Mouse (Mus musculus) neural tube, embryonic 10.5 days (tissue): ENCODE results near the gene Raver1.
"Not testable (repeated sequence)": the region's sequence is repeated elsewhere in the genome, so short reads cannot be mapped to it uniquely, and the experiment has no call there.

Experiments
- DNase-seq: peaks from one replicate; pipeline ENCODE4 v3.0.0-alpha.2; 2017; ENCODE audit warnings: low spot score; ENCODE audit errors: extremely low spot score

Gene Raver1

GRCm38 (mm10) chr9:21105760-21106564, 14.2 kb upstream of the Raver1 start:
- DNase-seq = no peak

GRCm38 (mm10) chr9:21104814-21105213, 13.0 kb upstream of the Raver1 start:
- no peak for DNase-seq

- DNase-seq = no peak
These were observed 10.3 kb upstream of the Raver1 start for GRCm38 (mm10) chr9:21102076-21102475.

GRCm38 (mm10) chr9:21100447-21101161, 8.8 kb upstream of the Raver1 start:
- no peak for DNase-seq

- DNase-seq = no peak
These were observed 6.0 kb upstream of the Raver1 start for GRCm38 (mm10) chr9:21097793-21098192.

GRCm38 (mm10) chr9:21095958-21096357, 4.2 kb upstream of the Raver1 start:
- no peak for DNase-seq

- DNase-seq = no peak
These were observed 1.6 kb upstream of the Raver1 start for GRCm38 (mm10) chr9:21093423-21093822.

GRCm38 (mm10) chr9:21090972-21091706, 669 bp downstream of the Raver1 start:
- DNase-seq = no peak

- no peak for DNase-seq
These were observed 1.3 kb downstream of the Raver1 start for GRCm38 (mm10) chr9:21090537-21090936.

GRCm38 (mm10) chr9:21083324-21083723, 8.5 kb downstream of the Raver1 start:
- DNase-seq = no peak

- DNase-seq = no peak
These were observed 10.7 kb downstream of the Raver1 start for GRCm38 (mm10) chr9:21081127-21081526.

- DNase-seq = no peak
These were observed 16.2 kb downstream of the Raver1 start for GRCm38 (mm10) chr9:21075625-21076024.

- DNase-seq = no peak
These were observed 17.6 kb downstream of the Raver1 start for GRCm38 (mm10) chr9:21074173-21074572.

- DNase-seq = peak; percentile 90
These were observed 18.6 kb downstream of the Raver1 start, which contains the start of the genes Gm49373 and Fdx1l for GRCm38 (mm10) chr9:21073044-21073840. Gene Gm49373 (minus strand): TSS chr9:21073096. Gene Fdx1l (minus strand): TSS chr9:21073614.

GRCm38 (mm10) chr9:21072641-21073040, 19.2 kb downstream of the Raver1 start:
- no peak for DNase-seq

GRCm38 (mm10) chr9:21067006-21067684, 24.7 kb downstream of the Raver1 start, which contains the start of gene Zglp1:
Gene Zglp1 (minus strand): TSS chr9:21067093.
- no peak for DNase-seq

GRCm38 (mm10) chr9:21062928-21063327, 28.9 kb downstream of the Raver1 start:
- no peak for DNase-seq

- DNase-seq = no peak
These were observed 40.2 kb downstream of the Raver1 start for GRCm38 (mm10) chr9:21051578-21051977.

GRCm38 (mm10) chr9:21045235-21045634, 46.6 kb downstream of the Raver1 start:
- DNase-seq = no peak

GRCm38 (mm10) chr9:21044785-21045184, 47.0 kb downstream of the Raver1 start:
- DNase-seq = not testable (repeated sequence)
